Mouse (Mus musculus) ZHBTc4 (cell line): ENCODE results near the gene Rsrp1.

ENCODE experiments used
- DNase-seq: peaks from one replicate; pipeline ENCODE4 v3.0.0-alpha.2; 2011; ENCODE audit warnings: low read depth, low spot score

Rsrp1 gene

DNA sequence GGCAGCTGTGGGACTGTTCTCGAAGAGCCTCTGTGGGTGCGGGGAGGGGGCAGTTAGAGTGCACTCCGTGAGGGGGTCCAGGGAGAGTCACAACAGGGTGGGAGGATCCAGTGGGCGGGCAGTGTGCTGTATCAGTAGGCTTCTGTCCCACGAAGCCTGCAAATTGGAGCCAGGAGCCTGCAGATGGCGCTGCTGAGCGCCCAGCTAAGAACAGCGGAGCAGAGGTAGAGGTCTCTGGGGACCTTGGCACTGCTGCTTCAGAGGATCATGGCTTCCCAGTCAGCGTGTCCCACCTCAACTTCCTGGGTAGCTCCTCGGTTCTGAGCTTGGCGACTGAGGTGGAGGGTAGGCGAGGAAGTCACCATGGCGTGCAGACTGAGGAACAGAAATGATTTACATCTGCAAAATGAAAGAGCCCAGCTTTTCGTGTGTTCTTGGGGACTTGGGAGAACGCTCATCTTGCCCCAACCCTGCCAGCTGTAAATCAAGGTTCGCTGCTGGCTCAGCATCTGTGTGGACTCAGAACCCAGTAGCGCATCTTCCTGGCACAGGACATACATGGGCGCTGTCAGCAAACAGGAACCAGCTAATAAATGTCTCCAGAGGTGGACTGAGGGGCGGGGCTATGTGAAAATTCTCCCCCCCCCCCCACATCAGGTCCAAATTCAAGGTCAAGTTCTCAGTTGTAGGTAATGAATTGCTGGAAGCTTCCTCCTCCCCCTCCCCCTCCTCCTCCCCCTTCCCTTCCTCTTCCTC, 39.8 kb downstream of the Rsrp1 start:
- DNase-seq, result peak; percentile 96

DNA sequence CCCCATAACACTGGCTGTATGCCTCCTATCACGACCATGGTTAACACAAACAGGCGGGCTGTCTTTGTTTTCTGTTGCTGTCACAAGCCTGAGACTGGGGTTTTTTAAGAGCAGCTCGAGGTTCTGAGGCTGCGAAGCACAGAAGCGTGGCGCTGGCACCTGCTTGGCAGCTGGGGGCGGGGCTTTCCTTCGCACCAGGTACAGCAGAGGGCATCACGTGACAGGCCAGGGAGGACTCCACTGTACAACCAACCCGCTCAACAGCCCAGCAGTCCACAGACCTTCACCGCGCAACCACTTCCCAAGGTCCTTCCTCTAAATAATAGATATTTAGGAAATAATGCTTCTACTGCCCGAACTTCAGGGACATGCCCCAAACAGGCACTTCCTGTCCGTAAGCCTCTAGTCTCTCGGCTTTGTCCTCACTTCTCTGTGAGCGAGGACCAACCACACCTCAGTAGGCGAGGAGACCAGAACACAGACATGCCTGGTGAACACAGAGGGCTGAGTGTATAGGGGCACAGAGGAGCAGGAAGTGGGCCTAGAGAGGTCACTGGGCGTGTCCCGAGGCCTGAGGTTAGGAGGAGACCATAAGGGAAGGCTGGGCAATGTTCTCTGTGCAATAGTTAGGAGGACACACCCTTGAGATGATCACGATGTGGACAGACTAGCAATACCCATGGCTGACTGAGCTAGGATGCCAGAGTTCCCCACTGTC, 44.7 kb downstream of the Rsrp1 start:
- no peak for DNase-seq

DNA sequence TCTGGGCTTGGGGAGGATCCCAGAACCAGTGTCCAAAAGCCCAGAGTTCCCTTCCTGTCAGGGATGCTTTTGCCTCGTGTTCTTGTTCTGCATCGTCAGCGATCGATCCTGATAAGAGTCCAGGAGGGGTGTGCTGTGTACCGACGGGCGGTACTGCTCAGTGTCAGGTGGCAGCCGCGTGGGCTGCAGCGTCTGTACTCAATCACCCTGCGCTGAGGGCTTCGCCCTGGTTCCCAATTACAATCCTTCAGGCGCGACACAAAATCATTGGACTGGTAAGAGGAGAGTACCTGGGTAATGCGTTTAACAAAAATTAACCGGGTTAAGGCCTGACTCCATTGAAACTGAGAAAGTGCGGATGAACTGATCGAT, 45.2 kb downstream of the Rsrp1 start:
- no peak for DNase-seq

DNA sequence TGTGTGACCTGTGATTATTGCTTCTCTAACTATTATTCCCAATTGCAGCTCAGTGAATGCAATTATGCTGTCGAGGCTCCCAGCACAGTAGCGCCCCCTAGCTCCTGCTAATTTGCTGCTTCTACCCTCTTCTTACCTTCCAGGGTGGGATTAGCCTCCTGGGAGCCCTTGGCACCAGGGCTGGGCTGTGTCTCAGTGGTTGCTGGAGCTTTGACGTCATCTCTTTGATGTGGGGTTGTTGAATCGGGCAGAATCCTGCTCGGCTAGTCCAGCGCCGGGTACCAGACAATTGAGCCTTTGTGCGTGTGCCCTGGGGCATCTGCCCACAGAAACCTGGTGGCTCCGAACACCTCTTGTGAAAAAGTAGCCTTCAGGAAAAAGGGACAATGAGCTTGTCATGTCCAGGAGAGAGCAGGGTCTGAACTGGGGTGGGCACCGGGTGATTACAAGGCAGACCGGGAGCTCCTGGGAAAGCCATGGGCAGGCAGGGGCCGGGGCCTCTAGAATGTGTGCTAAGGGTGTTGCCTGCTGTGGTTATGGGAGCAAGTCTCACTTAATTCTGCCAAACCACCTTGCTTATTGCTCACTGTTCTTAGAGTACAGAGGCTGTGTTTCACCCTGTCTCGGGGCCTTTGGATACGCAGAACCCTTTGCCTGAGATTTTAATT, 52.0 kb downstream of the Rsrp1 start:
- DNase-seq, result peak; percentile 77

DNA sequence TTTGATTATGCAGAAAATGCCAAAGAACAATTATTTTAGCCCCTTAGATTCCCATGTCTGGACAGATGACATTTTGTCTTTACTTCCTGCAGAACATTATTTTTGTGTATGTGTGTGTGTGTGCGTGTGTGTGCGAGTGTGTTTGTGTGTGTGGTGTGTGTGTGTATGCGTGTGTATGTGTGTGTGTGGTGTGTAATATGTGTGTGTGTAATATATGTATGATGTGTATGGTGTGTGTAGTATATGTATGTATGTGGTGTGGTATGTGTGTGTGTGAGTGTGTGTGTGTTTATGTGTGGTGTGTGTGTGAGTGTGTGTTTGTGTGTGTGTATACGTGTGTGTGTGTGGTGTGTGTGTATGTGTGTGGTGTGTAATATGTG, 52.5 kb downstream of the Rsrp1 start:
- no peak for DNase-seq
